Mouse (Mus musculus): ENCODE results near the gene Zfp97. TPM values are rescaled to one million over a fixed set of nuclear protein-coding genes. Genes with fewer than 3 reads are reported as not detected.
"Not testable (repeated sequence)": the region's sequence is repeated elsewhere in the genome, so short reads cannot be mapped to it uniquely, and the experiment has no call there.

Gene Zfp97
- total RNA-seq (2021): 1 to 10 TPM; 4.3 to 5.7 TPM
- long read RNA-seq, experiment 1, partial matches to known transcripts: 0 of 5 reads
- long read RNA-seq, experiment 1, other reads (novel, unspliced or antisense): 4 of 5 reads
- long read RNA-seq, experiment 2, partial matches to known transcripts: 0 of 1 reads
- long read RNA-seq, experiment 2, other reads (novel, unspliced or antisense): 0 of 1 reads

DNA sequence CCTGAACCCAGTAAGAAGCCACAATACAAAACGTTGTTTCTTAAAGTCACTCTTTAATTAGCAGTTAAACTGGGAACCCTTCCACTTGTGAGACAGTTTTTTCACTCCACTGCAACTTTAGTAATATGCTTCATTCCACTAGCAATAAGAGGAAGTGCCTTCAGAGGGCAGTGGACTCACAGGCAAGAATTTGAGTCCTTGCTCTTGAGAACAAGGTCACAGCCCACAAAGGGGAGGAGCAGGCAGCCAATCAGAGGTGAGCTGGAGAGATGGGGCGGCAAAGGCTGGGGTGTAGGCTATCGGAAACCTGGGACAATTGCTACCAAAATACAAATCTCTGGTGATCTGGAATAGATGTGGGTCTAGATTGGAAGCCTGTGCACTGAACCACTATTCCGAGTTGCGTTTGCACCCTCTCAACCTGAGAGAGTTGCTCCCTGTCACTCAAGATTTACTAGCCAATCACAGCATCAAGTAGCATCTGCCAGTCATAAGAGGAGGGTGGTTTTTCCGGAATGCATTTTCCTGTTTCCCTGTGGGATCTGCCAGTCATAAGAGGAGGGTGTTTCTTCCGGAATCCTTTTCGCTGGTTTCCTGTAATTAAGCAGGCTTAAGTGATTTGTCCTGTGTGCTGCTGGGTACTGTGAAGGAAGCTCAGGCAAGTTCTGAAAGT is at the start of gene Zfp97:
Gene Zfp97 (plus strand): TSS at position 586 of the 673 bp plus-strand sequence.
- DNase-seq: not testable (repeated sequence)

GRCm38 (mm10) chr17:17178757-17179413 is 57.7 kb downstream of the Zfp97 start:
- DNase-seq: not testable (repeated sequence)

DNA sequence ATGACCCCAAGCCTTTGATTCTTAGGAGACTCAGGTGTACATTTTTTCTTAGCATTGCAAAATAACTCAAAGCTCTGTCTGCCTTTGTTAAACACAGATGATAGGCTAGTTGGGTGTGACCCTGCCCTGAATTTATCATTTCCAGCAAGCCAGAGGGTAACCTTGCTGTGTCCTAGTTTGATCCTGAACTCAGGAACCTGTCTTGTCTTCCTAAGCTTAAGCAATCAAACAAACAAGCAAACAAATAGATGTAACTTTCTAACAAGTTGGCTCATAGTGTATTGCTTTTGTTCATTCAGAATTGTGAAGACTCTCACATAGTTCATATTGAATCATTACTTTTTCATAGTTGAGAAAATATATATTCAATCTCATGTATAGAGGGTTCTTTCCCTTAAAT is 73.5 kb downstream of the Zfp97 start:
- DNase-seq: not testable (repeated sequence)

DNA sequence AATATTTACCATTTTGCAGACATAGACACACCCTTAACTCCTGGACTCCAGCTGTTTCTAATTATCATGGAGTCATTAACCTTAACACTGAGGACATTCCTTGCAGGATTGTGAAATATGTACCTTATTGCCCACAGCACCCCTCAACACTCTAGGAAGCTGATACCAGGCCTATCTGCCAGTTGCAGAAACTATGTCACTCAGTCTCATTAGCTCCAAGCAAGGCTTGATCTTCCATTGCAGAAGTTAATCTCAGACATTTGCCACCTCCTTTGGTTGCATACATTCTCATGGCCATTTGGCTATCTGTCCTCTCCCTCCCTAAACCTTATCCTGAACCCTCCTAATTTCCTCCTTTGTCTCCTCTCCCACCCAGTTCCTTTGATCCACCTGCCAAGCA is 74.0 kb downstream of the Zfp97 start:
- DNase-seq: no peak

GRCm38 (mm10) chr17:17196111-17196510 is 74.9 kb downstream of the Zfp97 start:
- DNase-seq: not testable (repeated sequence)

Other genes starting within 250 kb of the Zfp97 start
- gene Zfp960, start 57.3 kb upstream of the Zfp97 start, total RNA-seq (2021): 1 to 10 TPM; 6.7 to 9.0 TPM

Data from adrenal gland, postnatal 10 days (tissue).